In genomic region chr1:105946581-105947540, GRCm38 (mm10) we compare ENCODE assay signal across 8 mouse cellular contexts. TPM values are rescaled to one million over a fixed set of nuclear protein-coding genes. Genes with fewer than 3 reads are reported as not detected.
A peak's percentile ranks its signal among the peaks of the same experiment; 100 is the strongest.
DNase-seq lines count a peak whose midpoint lies in the region; ATAC-seq and TF ChIP-seq lines count a peak whose summit lies in the region.
"Had no signal": no experiment of that assay in that cellular context is flagged by ENCODE, and none has a peak within 500 bp of the region (broad histone marks: within the 10 kb centered on the region; RNA-seq: fewer than 3 reads in every experiment).

No protein-coding gene starts in this region.

- no peaks in the 10 kb centered on the region for H3K9me3 ChIP-seq in lung, embryonic 14.5 days (ENCODE audit: low read depth, low read length)
- no peaks in the 10 kb centered on the region for H3K9me3 ChIP-seq in heart, embryonic 10.5 days

- TF ChIP-seq POLR2A in lung, adult 2 months (IDR thresholded peaks at IDR 0.05; ENCODE audit: borderline replicate concordance, extremely low read depth, low read depth, low read length), result no peak

- peak; percentile 15 for DNase-seq in lung, embryonic 14.5 days
- no peak for DNase-seq in lung, adult 2 months
- DNase-seq in cerebellum, postnatal 10 days, result peak; percentile 65 to 69
- peak; percentile 74 for DNase-seq in heart, embryonic 10.5 days (ENCODE audit: low spot score)
- DNase-seq in left cerebral cortex, postnatal 10 days (ENCODE audit: extremely low spot score in 1 of 2, low spot score in 2 of 2), result peak; percentile 48 to 76
- DNase-seq in testis, postnatal 14 days (ENCODE audit: low spot score), result no peak

- no peak for ATAC-seq in lung, embryonic 14.5 days (ENCODE audit: insufficient read depth)
- no peak for ATAC-seq in erythroblast, adult 5-6 weeks (replicated peaks; ENCODE audit: low FRiP score, poor library complexity, severe bottlenecking)

- H3K27me3 ChIP-seq in lung, embryonic 14.5 days (ENCODE audit: insufficient read depth, low read length), result no peaks in the 10 kb centered on the region
- no peaks in the 10 kb centered on the region for H3K27me3 ChIP-seq in heart, embryonic 10.5 days (ENCODE audit: insufficient read depth, poor library complexity, severe bottlenecking)

- H3K9ac ChIP-seq in lung, embryonic 14.5 days, result no peak overlapping the region

- H3K27ac ChIP-seq in lung, embryonic 14.5 days (ENCODE audit: low read depth), result no peak overlapping the region
- H3K27ac ChIP-seq in heart, embryonic 10.5 days, result peak overlapping the region; percentile 84

- no peak for TF ChIP-seq CTCF in lung, embryonic 14.5 days (IDR thresholded peaks at IDR 0.05; ENCODE audit: low read depth)
- no peak for TF ChIP-seq CTCF in lung, adult 2 months (IDR thresholded peaks at IDR 0.05; ENCODE audit: insufficient read depth, low read length)

- no peaks in the 10 kb centered on the region for H3K36me3 ChIP-seq in lung, embryonic 14.5 days (ENCODE audit: insufficient read depth)
- H3K36me3 ChIP-seq in heart, embryonic 10.5 days, result no peaks in the 10 kb centered on the region

- no peak overlapping the region for H3K4me2 ChIP-seq in lung, embryonic 14.5 days

- intact Hi-C loops in left cerebral cortex, postnatal 10 days (cut with DNase I), result no loop called here

- 57% methylated on average over 13 of the region's 13 CpGs for WGBS in lung, embryonic 14.5 days
- 65% methylated on average over 13 of the region's 13 CpGs for WGBS in lung, adult 2 months
- WGBS in heart, embryonic 10.5 days, result 51% methylated on average over 13 of the region's 13 CpGs

- no peak overlapping the region for H3K4me3 ChIP-seq in lung, embryonic 14.5 days (ENCODE audit: low read depth, low read length)
- H3K4me3 ChIP-seq in lung, adult 2 months (replicated peaks; ENCODE audit: extremely low read depth, low read depth, low read length), result no peak overlapping the region
- 0 out of 2 replicates have a peak overlapping the region, but pooled peaks have one; percentile 9 for H3K4me3 ChIP-seq in heart, embryonic 10.5 days
- H3K4me3 ChIP-seq: myocyte had no signal

- H3K4me1 ChIP-seq in lung, embryonic 14.5 days (ENCODE audit: insufficient read depth), result no peaks in the 10 kb centered on the region
- H3K4me1 ChIP-seq in lung, adult 2 months (ENCODE audit: control insufficient read depth, insufficient read depth, low read length), result no peaks in the 10 kb centered on the region
- H3K4me1 ChIP-seq in heart, embryonic 10.5 days, result peaks cover 28% of the 10 kb centered on the region

RNA-seq across cellular contexts. Expression of gene Zcchc2, which starts 43.3 kb away (rescaled TPM):
- polyA plus RNA-seq in lung, embryonic 14.5 days (2014; fragmentation: Nextera tagmentation; extraction: Ambion mirVana), result 3.1 and 3.2 TPM in 2 replicates
- 13.6 TPM in 2 replicates for polyA plus RNA-seq in lung, adult 2 months (2012; rRNA removed)
- polyA plus RNA-seq in heart, embryonic 10.5 days (2016; fragmentation: Nextera tagmentation; extraction: Ambion mirVana), result 1.8 and 2.4 TPM in 2 replicates
- 10 to 100 TPM; 19.5 to 23.5 TPM for total RNA-seq in left cerebral cortex, postnatal 10 days (2021)
- total RNA-seq in erythroblast, adult 5-6 weeks (2015; ENCODE audit: low replicate concordance), result 4.2 and 15.7 TPM in 2 replicates
- 2.8 and 3.2 TPM in 2 replicates for total RNA-seq in erythroblast, adult 5-6 weeks (2017; ENCODE audit: low replicate concordance)

Comparison
In these comparisons a context has a peak if more than half of its experiments do, and no peak if none do; other contexts are left out.
1. DNase-seq: peak in lung, embryonic 14.5 days (single experiment), cerebellum, postnatal 10 days (2 of 2), heart, embryonic 10.5 days (single experiment) and left cerebral cortex, postnatal 10 days (2 of 2); none in lung, adult 2 months (single experiment) and testis, postnatal 14 days (single experiment).